Mouse (Mus musculus) gastrocnemius, postnatal 14 days (tissue): ENCODE data around the gene Rai1. TPM values are rescaled to one million over a fixed set of nuclear protein-coding genes. Genes with fewer than 3 reads are reported as not detected.
A peak's percentile ranks its signal among the peaks of the same experiment; 100 is the strongest.

Source experiments
- DNase-seq: peaks from one replicate; pipeline ENCODE4 v3.0.0; 2021; ENCODE audit warnings: mixed read lengths
- intact Hi-C: fragments of 180-260 bp; cut with DNase I; formaldehyde crosslinking; loops from one replicate; pipeline ENCODE4 v1.15.1; 2025; ENCODE audit warnings: low total_unique reads
- total RNA-seq, 2 experiments: library from RNA; stranded (reverse); gene quantifications; 2 replicates each; pipeline ENCODE4 v1.2.3; 2021

Gene Rai1
- total RNA-seq, 2 experiments from 2014 or later, result 15.9 to 18.3 TPM

GRCm38 (mm10) chr11:60152339-60152738, 47.5 kb downstream of the Rai1 start:
- DNase-seq, result no peak
- intact Hi-C loops, result no loop called here

- intact Hi-C loops, result no loop called here
- no peak for DNase-seq
Observed at GRCm38 (mm10) chr11:60153936-60154335, 49.1 kb downstream of the Rai1 start.

- intact Hi-C loops, result no loop called here
Observed at GRCm38 (mm10) chr11:60155690-60156089, 50.9 kb downstream of the Rai1 start.

GRCm38 (mm10) chr11:60158271-60158670, 53.5 kb downstream of the Rai1 start:
- DNase-seq, result no peak
- intact Hi-C loops, result no loop called here

More at GRCm38 (mm10) chr11:60155690-60156089, 50.9 kb downstream of the Rai1 start:
- DNase-seq, result no peak

GRCm38 (mm10) chr11:60159955-60160354, 55.1 kb downstream of the Rai1 start:
- no peak for DNase-seq
- intact Hi-C loops, result no loop called here

- no peak for DNase-seq
- intact Hi-C loops, result no loop called here
Observed at GRCm38 (mm10) chr11:60160454-60161114, 55.8 kb downstream of the Rai1 start.

- intact Hi-C loops, result no loop called here
- no peak for DNase-seq
Observed at GRCm38 (mm10) chr11:60161146-60161874, 56.5 kb downstream of the Rai1 start.

GRCm38 (mm10) chr11:60162547-60162946, 57.7 kb downstream of the Rai1 start:
- DNase-seq, result no peak
- intact Hi-C loops, result no loop called here

- intact Hi-C loops, result no loop called here
- no peak for DNase-seq
Observed at GRCm38 (mm10) chr11:60163362-60163761, 58.5 kb downstream of the Rai1 start.

GRCm38 (mm10) chr11:60164450-60164849, 59.6 kb downstream of the Rai1 start:
- peak; percentile 47 for DNase-seq
- intact Hi-C loops, result no loop called here

GRCm38 (mm10) chr11:60165076-60165475, 60.3 kb downstream of the Rai1 start:
- peak; percentile 73 for DNase-seq
- intact Hi-C loops, result no loop called here

GRCm38 (mm10) chr11:60168780-60169179, 64.0 kb downstream of the Rai1 start:
- intact Hi-C loops, result no loop called here
- DNase-seq, result no peak

GRCm38 (mm10) chr11:60172074-60172473, 67.3 kb downstream of the Rai1 start:
- DNase-seq, result no peak
- intact Hi-C loops, result no loop called here

GRCm38 (mm10) chr11:60173606-60174184, 68.9 kb downstream of the Rai1 start:
- intact Hi-C loops, result no loop called here
- no peak for DNase-seq

GRCm38 (mm10) chr11:60175371-60176181, 70.8 kb downstream of the Rai1 start:
- intact Hi-C loops, result loop anchor here (5.0 kb wide), 1 partner anchor 33 kb away; no protein-coding TSS in a partner anchor
- DNase-seq, result peak; percentile 76

- peak; percentile 64 for DNase-seq
- intact Hi-C loops, result loop anchor here (5.0 kb wide), 1 partner anchor 34 kb away; no protein-coding TSS in a partner anchor
Observed at GRCm38 (mm10) chr11:60176182-60176974, 71.6 kb downstream of the Rai1 start.

- intact Hi-C loops, result loop anchor here (5.0 kb wide), 1 partner anchor 35 kb away; no protein-coding TSS in a partner anchor
- DNase-seq, result no peak
Observed at GRCm38 (mm10) chr11:60176975-60177657, 72.3 kb downstream of the Rai1 start.

- intact Hi-C loops, result loop anchor here (5.0 kb wide), 1 partner anchor 36 kb away; no protein-coding TSS in a partner anchor
- DNase-seq, result no peak
Observed at GRCm38 (mm10) chr11:60178005-60178404, 73.2 kb downstream of the Rai1 start.
